Mouse (Mus musculus) monocyte, adult 5-6 weeks (primary cell): Measurements from ENCODE around the gene Sgms1. TPM values are rescaled to one million over a fixed set of nuclear protein-coding genes. Genes with fewer than 3 reads are reported as not detected.

Experiments used
- ATAC-seq: fragments of 153-309, 156-312 bp; replicated peaks from 2 replicates; pipeline ENCODE4 v1.8.0; 2017; ENCODE audit warnings: mild to moderate bottlenecking; ENCODE audit not compliant: low TSS enrichment, insufficient number of reproducible peaks, severe bottlenecking, poor library complexity, low FRiP score
- total RNA-seq: library from RNA; stranded (forward); fragments of 200-1000, 200-491, 200-594 nt; gene quantifications from 3 replicates; pipeline ENCODE4 v1.2.3, GENCODE M21; 2017

Sgms1 gene
- total RNA-seq, 1 experiment from 2014 or later: 146 TPM

DNA sequence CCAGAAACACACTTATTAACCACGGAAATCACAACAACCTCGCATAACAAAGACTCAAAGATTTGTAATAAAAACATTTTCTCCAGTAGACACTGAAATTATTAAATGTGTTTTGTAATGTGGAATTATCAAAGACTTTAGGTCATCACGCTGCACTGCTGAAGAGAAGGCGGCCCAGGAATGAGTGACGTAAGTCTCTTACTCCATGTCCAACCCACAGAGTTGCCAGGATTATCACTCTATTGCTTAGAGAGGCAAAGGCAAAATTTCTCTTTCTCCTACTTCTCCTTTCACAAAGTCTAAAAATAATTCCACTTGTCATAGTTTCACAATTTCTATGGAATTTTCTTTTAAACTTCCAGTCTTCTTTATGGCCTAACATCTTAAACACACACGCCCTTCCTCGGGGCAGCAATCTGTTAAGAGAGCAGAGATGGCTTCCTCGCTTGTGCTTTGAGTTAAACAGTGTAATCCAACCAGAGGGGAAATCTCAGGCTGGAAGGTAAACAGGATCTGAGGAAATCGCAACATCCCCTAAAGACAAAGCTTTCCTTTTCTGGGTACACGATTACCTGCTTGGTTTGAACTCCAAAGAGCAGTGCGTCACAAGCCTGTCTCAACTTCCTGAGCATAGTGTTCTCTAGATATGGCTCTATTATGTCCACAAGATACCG, 207.7 kb downstream of the Sgms1 start:
- ATAC-seq: no peak

DNA sequence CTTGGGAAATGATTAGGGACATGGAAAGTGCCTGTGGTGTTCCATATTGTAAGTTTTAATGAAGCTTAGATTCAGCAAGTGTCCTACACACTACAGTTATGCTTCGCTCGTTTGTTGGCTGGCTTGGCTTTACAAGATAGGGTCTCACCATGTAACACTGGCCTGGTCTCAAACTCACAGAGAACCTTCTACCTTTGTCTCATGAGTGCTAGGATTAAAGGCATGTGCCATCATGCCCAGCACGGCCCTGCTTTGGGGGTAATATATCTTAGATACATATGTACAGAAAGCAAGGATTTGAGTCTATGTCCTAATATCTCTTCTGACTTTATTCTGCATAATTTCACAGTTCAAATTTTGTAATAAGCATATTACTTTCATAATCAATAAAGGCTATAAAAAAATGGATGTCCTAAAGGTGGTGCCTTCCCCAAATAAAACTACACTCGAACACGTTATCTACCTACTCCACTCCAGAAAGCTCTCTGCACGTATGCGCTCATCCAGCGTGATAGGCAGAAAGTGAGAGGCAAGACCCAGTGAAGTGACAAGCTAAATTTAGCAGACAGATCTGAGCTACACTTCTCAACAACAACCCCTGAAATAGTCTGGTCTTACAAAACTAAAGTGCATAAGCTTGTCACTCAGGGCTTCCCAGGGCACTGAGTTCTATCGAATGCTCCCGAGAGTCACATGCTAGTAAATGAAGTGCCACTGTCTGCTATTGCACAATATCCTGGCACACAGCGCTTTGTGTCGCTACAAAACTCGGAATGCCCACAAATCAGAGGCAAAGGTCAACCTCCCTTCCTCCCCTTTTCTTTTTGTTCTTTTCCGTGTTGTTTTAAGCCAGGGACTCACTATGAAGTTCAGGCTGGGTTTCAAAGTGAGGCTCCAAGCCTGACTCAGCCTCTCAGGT, 208.5 kb downstream of the Sgms1 start:
- peak; percentile 79 for ATAC-seq

DNA sequence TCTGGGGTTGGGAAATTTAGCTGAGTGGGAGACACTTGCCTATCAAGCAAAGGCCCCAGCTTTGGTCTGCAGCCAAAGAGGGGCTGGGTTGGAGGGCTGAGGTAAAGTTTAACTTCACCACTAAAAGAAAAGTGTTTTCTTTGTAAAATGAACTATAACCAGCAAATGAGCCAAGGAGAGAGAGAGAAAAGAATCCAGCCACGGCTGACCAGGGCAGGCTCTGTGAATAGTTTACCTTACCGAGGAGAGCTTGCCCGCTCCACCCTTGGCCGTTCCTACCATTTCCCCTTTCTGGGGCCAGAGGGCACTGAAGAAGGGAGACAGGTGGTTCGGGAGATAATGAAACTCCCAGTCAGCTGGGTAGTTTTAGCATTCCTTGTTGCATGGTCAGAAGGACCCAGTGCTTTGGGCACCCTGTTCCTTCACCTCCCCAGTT, 209.5 kb downstream of the Sgms1 start:
- no peak for ATAC-seq

DNA sequence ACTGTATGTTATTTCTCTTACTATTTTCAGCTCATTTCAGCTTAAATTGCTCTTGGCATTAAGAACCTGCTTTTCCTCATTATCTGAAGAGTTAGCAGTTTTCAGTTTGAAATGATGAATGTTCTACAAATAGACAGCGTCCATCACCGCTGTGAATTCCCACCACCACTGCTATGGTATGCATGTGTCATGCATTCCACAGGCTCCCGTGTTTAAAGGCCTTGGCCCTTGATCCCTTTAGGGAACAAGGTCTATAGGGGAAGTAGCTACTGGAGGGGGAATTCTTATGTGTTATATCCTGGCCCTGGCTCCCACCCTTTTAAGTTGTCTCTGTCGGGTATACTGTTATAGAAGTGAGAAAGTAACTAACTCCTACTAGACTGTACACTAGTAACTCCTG, 210.0 kb downstream of the Sgms1 start:
- ATAC-seq: no peak

DNA sequence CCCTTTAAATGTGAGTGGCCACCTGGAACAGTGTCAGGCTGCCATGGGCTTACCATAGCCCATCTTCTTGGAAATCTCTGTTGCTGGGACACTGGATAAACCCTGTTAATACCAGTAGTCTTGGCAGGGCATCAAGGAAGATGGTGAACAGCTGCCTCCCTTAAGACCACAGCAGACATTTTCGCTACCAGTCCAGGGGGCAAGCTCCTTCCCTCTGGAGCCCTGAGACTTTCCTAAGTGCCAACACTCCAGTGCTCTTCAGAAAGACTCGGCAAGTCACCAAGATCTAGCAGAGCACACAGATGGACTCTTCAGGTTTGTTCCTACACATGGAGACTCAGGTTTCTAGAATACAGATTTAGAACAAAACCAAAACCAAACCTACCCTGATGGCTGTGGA, 211.4 kb downstream of the Sgms1 start:
- no peak for ATAC-seq

DNA sequence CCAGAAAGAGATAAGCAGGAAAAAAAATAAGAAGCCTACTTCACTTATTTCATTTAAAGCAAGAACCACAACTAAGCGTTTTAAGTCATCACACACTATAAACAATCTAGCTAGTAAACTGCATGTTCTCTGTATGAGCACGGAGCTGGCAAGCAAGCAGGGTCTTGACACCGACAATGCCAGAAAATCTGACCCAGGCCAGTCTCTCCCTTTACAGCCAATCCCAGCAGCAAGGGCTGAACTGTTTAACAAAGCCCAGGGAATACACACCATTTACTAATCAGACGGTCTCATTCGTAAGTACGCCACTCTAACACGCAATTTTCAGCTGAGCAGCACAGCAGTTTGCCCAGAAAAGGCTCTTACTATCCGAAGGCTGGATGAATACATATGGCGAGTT, 213.1 kb downstream of the Sgms1 start:
- ATAC-seq: no peak

DNA sequence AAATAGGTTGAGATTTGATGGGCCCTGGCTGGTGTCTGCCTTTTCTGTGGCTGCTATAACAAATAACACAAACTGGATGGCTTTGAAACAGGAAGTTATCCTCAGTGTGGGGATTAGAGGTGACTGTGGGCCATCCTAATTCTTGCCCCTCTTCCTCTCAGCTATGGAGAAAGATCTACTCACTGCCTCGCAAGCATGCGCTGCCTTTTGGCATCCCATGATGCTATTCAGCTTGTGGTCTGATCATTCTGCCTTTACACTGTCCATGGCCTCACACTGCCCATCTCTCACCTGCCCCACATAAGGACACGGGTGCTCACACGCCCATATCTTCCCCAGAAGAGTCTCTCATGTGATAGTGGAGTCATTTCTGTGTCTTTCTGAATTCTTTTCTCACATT, 213.5 kb downstream of the Sgms1 start:
- no peak for ATAC-seq

DNA sequence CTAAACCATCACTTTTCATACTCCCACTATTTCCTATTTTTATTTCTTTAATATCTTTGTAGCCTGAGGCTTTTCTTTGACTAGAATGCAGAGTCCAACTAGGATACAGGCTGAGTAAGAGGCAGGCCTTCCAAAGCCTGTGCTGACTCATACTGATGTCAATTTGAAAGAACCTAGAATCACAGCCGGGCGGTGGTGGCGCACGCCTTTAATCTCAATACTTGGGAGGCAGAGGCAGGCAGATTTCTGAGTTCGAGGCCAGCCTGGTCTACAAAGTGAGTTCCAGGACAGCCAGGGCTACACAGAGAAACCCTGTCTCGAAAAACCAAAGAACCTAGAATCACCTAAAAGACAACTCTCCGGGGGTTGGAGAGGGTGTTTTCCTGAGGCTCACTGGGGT, 214.5 kb downstream of the Sgms1 start:
- ATAC-seq: no peak

DNA sequence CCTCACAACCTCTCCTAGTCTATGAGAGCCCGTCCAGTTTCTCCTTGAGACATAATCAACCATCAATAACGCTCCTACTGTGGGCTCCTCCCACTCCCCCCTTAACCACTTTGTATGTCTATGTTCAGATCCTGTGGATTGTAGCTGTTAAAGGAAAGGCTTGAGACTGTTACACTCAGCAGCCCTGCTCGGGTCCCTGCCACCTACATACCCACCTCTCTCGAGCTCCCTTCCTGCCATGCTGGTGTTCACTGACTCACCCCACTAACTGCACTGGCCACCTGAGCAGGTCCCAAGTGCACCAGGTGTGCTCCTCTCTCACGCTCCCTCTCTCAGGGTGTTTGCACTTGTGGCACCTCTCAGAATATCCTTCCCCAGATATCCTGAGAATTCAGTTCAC, 215.0 kb downstream of the Sgms1 start:
- ATAC-seq: no peak

DNA sequence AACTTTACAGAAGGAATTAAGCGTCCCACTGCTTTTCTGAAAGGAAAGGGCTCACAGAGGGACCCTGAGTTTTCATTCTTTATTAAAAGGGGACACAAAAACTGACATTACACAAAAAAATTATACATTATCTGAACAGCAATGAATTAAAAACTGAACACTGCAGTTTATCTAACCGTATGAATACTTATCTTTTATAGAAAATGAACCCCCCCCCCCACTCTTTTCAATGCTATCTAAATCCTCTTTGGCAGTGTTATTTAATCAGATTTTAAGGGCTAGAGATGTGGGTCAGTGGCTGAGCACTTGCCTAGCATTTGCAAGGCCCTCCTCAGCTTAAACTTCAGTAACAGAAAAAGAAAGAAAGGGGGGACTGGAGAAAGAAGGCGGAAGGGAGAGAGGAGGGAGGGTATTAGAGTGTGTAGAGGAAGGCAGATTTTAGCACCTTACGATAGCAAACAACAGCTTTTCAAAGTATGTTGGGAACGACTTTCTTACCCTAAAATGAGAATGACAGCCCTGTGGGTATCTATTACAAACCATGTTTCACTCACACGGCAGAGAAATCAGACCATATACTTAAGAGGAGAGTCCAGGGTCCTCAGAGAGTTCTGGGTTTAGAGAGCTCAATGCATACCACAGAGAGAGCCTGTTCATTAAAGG, 215.9 kb downstream of the Sgms1 start:
- no peak for ATAC-seq

DNA sequence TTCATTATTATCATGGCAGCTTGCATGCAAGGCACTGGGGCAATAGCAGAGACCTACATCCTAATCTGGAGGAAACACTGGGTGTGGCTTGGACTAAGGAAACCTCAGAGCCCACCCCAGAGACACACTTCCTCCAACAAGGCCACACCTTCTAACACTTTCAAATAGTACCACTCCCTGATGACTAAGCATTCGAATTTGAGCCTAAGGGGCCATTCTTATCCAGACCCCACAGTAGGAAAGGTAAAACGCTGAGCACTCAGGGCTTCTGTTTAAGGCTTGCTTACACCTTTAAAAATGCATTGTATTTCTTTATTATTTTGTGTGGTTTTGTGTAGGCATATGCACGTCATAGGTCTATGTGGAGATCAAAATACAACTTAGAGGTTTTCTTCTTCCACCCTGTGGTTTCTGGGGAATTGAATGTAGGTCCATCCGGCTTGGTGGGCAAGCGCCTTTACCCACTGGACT, 217.0 kb downstream of the Sgms1 start:
- ATAC-seq: peak; percentile 85

DNA sequence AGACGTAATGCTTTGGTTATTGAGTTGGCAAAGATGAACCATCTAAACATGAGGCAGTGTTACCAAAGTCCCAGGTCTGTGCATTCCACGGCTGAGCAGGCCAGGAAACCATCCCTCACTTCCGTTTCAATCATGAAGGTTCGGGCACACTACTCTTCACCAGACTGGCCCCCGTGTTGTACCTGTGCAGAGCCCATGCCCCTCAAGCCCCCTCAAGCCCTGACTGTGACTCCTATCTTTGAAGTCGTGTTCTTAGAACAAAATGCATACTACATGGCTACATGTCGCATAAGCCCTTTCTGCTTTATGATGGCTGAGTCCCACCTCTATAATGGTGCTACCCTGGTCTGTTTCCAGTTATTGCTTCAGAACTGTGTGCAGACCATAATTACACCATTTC, 217.5 kb downstream of the Sgms1 start:
- ATAC-seq: 0 out of 2 replicates have a peak, but pooled peaks have one; percentile 14

DNA sequence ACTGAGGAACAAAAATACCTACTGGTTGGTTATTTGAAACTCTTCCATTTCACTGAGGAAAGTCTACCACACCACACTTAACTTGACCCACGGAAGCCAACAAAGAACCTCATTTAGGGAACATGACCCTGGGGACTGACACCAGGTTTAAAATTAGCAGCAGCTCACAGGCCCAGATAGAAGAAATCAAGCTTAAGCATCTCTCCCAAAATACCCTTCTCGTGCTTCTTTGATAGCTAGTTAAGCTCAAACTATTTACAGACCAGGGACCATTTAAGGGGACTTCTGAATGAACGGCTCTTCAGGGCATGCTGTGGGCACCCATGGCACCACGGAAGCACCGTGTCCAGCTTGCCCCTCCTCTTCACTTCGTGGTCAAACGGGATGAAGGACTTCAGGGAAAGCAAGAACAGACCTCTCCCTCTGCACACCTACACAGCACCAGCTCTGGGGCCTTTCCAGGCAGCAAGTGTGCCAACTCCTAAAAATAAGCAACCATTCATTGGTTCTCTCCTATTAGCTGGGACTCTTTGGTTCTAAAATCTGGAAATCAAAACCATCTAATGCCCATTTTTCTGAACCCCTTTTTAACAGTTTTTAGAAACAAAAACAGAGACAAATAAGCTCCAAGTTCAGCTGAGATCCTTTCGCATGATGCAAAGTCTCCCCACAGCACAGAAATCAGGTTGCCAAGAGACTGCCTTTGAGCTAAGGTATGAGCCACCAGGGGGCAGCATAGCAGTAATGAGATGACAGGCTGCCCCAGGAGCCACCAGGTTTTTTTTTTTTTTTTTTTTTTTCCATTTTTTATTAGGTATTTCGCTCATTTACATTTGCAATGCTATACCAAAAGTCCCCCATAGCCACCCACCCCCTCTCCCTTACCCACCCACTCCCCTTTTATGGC, 219.6 kb downstream of the Sgms1 start:
- ATAC-seq: no peak

DNA sequence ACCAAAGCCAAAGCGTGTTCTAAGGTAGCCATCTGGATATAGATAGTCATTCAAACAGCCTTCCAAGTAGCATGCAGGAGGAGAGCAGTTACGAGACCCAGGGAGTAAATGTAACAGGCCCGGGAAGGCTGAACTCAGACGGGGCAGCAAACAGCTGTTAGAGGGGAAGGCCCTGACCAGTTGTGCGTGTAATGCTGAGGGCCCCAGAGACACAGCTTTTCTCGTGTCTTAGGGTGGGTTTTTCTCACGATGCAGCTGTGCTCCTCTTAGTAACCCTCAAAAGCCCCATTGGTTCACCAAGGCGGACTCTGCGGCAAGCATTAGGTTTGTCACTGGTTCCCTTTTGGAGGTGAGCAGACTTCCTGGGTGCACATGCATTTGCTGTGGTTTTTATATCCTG, 221.5 kb downstream of the Sgms1 start:
- ATAC-seq: 0 out of 2 replicates have a peak, but pooled peaks have one; percentile 14

DNA sequence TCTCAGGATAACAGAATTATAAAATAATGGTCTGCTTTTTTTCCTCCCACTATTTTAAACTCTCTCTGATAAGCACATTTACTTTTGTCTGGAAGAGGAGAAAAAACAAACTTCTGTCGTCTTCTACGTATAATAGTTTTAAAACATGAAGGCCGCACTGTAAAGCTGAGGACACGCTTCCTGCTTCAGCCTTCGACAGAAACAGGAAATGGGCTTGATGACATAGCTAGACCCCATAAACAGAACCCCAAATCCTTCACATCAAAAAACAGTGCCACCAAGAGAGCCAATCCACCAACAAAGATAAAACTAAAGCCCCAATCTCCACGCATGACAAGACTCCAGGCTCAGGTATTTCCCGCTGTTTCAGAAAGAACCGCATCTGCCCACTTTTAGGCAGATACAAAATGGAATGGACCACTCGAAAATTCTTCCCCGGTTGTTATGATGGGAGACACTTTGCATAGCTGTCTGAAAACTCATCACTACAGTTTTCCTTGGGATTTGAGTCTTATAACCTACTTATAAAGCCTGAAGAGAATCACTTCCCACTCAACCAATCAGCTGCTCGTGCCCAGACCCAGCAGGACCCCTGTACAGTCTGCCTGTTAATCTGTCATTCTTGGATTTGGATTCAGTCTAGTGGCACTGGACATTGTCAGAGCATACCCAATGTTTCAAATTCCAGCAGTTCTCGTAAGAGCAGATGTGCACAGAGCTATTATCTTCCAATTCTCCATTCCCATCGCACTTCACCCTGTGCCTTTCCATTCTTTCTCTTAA, 222.5 kb downstream of the Sgms1 start:
- ATAC-seq: no peak

DNA sequence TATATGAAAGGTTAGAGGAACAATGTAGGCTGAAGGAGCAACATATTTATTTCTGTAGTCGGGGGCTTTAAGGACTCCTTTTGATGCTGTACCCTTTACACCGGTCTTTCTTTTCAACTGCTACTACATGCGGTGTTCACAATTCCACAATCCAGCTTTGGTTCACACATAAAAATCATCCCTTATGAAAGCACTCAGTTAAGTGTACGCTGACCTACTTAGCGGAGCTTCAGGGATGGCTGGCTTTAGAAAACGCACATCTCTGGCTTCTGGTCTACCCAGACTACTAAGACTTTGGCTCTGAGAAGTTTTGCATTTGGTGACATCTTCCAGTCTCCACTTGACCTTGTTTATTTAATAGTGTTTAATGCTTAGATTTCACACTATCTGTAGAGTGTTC, 223.8 kb downstream of the Sgms1 start:
- ATAC-seq: no peak

DNA sequence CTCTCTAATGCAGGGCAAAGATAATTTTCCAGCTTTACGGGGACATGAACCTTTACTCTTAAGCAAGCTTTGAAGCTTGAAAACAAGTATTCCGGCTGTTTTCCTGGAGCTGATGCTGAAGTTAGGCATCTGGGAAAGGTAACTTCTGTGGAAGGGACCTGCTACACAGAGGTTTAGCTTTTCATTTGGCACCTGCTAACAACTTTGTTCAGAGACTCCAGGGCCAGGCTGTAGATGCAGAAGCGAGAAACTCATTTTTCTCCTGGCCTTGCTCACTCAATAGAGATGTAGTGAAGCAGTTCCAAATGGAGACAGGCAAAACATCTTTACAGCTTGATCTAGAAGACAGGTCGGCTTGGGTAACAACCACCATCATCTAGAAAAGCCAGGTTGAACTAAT, 225.4 kb downstream of the Sgms1 start:
- no peak for ATAC-seq

DNA sequence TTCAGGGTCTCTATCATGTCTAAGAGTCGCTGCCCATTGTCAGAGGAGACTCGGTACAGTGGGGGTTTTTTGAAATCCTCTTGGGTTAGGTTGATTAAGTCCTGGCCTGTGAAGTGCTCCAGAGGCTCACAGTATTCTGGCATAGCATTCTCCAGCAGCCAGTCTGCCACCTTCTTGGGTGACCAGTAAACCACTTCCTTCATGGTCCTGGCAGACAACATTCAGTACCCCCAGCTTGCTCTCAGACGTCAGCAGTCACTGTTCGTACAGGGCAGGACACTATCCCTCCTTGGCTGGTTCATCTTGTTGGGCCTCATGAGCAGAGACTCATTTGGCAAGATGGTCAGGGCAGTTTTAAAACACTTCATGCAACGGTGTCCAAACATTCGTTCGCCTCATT, 229.6 kb downstream of the Sgms1 start:
- no peak for ATAC-seq
